Comparison of ENCODE assay signal across 18 mouse cellular contexts in the genomic region with DNA sequence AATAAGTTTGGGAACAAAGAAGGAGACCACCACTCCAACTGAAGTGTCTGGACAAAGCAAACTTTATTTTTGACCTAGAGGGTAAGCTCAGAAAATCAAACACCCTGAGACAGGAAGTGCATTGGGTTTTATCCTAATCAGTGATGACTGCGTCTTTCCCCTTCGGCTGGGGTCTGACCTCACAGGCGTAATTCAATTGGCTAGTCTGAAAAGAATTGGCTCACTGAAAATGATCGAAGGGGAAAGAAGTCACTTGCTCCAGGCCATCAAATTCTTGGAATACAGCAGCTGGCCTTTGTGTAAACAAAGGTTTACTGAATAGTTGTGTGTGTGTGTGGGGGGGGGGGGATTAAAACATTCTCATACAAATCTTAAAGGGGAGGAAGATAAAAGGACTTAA. TPM values are rescaled to one million over a fixed set of nuclear protein-coding genes. Genes with fewer than 3 reads are reported as not detected.
"Had no signal": no experiment of that assay in that cellular context is flagged by ENCODE, and none has a peak within 500 bp of the region (broad histone marks: within the 10 kb centered on the region; RNA-seq: fewer than 3 reads in every experiment).

No protein-coding gene starts in this region.

- H3K36me3 ChIP-seq: kidney, embryonic 15.5 days; liver, embryonic 13.5 days; stomach, embryonic 15.5 days had no signal

- H3K27ac ChIP-seq: liver, embryonic 13.5 days; stomach, embryonic 15.5 days had no signal

- H3K4me2 ChIP-seq: kidney, embryonic 15.5 days; liver, embryonic 13.5 days; midbrain, embryonic 11.5 days; stomach, embryonic 15.5 days had no signal

- H3K4me1 ChIP-seq: liver, embryonic 13.5 days had no signal

- H3K4me3 ChIP-seq: kidney, embryonic 15.5 days; liver, embryonic 13.5 days; stomach, embryonic 15.5 days had no signal

- H3K9ac ChIP-seq: kidney, embryonic 15.5 days; liver, embryonic 13.5 days; stomach, embryonic 15.5 days had no signal

- H3K27me3 ChIP-seq: stomach, embryonic 15.5 days had no signal

- H3K9me3 ChIP-seq: kidney, embryonic 15.5 days; liver, embryonic 13.5 days; stomach, embryonic 15.5 days had no signal

- DNase-seq: kidney, postnatal 14 days; kidney, postnatal 4 days; liver, embryonic 13.5 days; lung, adult 2 months; lung, postnatal 14 days; lung, postnatal 4 days; midbrain, embryonic 14.5 days; right cerebral cortex, postnatal 25 days; spleen, adult 18-20 months; thymus, postnatal 25 days had no signal

RNA-seq across cellular contexts. Expression of a gene that starts 7.2 kb away (rescaled TPM):
- total RNA-seq: liver, adult 2 months; megakaryocyte progenitor cell, adult 5-6 weeks; megakaryocyte-erythroid progenitor cell, adult 5-6 weeks had no signal
- polyA plus RNA-seq: liver, adult 2 months; liver, embryonic 13.5 days; liver, embryonic 16.5 days; neural tube, embryonic 14.5 days had no signal
